Mouse (Mus musculus) heart, postnatal 10 days (tissue): ENCODE results near the gene Fars2. TPM values are rescaled to one million over a fixed set of nuclear protein-coding genes. Genes with fewer than 3 reads are reported as not detected.
"Not testable (repeated sequence)": the region's sequence is repeated elsewhere in the genome, so short reads cannot be mapped to it uniquely, and the experiment has no call there.

Experiments used
- DNase-seq, 2 experiments: peaks; one replicate each; pipeline ENCODE4 v3.0.0; 2021
- intact Hi-C: fragments of 180-260 bp; cut with DNase I; formaldehyde crosslinking; loops from one replicate; pipeline ENCODE4 v1.15.1; 2025
- total RNA-seq, 2 experiments: library from RNA; stranded (reverse); gene quantifications; 2 replicates each; pipeline ENCODE4 v1.2.3; 2021

Gene Fars2
- total RNA-seq, 2 experiments from 2014 or later = 69.7 to 73.3 TPM

GRCm38 (mm10) chr13:36139703-36140102 is 22.5 kb downstream of the Fars2 start:
- no peak for DNase-seq
- intact Hi-C loops = no loop called here

DNA sequence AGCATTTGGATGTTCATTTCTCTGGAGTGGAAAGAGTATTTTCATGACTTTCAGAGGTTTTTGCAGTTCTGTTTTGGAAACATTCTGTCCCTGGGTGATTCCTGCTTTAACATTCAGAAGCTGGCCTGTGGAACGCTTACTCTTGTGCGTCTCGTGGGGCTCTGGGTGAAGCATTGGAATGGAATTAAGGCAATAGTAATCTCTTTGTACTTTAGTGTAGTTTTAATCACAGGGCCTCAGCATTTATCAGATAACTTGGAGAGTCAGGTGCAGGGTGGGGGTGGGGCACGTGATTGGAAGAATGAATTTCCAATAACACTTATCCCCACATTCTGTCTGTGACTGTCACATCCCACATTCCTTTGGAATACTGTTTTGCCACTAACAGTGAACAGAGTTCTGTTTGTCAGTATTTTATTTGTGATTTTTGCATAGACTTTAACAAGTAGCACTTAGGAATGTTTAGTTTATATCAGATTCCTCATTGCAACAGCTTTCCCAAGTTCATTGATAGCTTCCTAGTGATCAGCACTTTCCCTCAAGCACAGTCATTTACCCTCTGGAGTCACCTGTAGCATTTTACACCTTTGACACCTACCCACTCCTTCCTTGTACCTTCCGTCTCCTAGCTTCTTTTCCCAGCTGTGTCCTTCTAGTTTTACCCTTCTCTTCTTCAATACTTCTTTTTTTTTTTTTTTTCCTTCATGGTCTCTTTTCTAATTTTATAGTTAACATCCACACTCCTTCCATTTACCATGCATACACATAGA is 23.2 kb downstream of the Fars2 start:
- intact Hi-C loops = no loop called here
- DNase-seq = no peak

GRCm38 (mm10) chr13:36145601-36146000 is 28.4 kb downstream of the Fars2 start:
- no peak for DNase-seq
- intact Hi-C loops = no loop called here

DNA sequence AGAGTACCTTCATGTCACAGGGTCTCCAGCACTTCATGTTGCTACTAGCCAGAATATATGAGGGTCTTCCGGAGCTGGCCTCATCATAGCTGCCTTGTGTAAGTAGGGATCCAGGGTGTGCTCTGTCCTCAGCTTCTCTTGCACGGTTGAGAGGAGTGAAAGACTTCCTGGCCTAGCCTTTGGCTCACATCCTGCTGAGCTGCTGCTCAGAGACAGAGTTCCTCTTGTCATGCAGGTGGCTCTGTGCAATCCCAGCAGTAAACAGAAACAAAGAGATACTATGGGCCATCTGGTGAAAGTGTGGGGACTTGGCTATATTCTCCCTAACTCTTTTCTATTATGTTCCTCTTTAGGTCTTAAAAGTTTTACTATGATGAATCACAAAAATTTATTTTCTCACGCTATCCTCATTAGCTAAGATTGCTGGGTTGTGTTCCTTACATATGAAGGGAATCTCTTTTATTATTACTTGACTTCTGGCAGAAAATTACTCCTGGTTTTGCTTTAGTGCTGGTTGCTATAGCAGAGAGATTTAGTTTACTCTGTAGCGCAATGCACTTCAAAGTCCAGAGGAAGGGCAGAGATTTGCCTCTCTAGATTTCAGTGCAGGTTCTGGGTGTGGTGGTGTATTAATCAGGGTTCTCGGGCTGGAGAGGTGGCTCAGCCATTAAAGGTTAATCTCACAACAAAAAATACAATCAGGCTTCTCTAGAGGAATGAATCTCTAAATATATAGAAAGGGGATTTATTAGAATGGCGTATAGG is 32.1 kb downstream of the Fars2 start:
- intact Hi-C loops = no loop called here
- no peak for DNase-seq

DNA sequence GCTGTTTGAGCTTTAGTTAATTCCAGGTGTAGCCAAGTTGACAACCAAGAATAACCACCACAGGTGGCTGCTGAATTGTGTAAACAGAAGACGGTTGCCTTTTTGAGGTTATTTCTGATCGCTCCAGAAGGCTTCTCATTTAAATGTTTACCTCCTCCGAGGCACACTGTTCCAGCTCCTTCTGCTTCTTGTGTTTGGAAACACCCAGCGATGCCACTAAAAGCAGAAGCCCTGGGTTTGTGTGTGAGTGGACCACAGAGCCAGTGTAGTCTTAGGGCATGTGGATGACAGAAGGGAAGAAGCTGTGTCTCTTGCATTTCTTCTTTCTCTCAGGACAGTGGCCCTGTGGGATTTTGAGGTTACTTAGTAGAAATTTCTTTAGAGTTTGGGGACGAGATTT is 33.1 kb downstream of the Fars2 start:
- intact Hi-C loops = no loop called here
- no peak for DNase-seq

DNA sequence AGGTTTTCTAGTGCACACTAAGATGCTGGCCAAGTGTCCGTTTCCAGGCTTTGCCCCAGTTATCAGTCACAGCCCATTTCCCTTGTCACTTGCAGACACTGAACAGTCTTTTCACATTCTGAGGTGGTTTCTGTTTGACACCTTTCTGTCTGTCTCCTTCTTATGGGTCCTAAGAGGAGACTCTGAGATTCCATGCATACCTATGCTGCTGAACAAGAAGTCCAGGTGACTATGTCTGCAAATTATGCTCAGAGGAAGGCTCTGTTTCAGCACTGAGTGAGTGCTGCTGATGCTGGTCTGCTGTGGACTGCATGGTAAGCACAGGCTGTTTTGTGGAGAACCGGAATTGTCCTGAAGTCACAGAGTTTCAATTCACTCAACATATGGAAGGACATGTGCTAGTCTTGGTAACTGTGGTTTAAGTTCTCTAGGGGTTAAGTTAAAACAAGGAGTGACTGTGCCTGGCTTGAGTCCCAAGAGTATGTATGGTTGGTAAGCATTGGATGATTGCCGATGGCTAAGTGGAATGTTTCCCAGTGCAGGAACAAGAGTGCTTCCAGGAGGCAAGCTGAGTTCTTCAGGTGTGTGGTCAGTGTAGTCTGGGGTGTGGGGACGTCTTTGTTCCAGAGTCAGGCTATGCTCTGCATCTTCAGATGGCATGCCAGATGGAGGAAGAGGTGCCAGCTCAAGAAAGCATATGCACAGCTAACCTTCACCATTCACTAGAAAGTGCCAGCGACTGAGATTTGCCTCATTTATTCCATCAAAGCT is 35.7 kb downstream of the Fars2 start:
- intact Hi-C loops = no loop called here
- no peak for DNase-seq

DNA sequence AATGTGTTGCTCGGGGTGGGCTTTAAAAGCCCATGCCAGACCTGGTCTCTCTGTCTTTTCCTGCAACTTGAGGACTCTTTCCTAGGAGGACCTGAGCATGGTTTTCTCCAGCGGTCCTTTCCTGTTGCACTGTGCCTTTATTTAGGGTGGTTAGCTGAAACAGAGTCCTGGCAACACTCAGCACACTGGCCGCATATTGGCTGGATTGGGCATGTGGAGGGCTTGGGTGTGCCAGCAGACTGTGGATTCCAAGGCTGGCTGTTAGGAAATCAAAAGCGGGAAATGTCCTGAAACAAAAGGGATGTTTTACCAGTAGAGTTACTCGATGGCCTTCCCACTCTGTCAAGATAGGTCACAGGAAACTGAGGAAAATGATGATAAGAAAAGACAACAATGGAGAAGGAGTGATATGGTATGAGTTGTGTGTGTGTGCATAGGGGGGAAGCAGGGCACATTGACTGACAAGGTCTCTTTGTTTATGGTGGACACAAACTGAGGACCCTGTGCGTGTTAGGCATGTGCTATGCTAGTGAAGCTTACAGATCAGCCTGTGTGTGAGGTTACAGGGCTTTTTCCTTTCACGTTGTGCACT is 39.2 kb downstream of the Fars2 start:
- intact Hi-C loops = no loop called here
- peak in 1 of 2 experiments; percentile 25 for DNase-seq

- intact Hi-C loops = no loop called here
These were observed 46.2 kb downstream of the Fars2 start for GRCm38 (mm10) chr13:36163411-36163810.

DNA sequence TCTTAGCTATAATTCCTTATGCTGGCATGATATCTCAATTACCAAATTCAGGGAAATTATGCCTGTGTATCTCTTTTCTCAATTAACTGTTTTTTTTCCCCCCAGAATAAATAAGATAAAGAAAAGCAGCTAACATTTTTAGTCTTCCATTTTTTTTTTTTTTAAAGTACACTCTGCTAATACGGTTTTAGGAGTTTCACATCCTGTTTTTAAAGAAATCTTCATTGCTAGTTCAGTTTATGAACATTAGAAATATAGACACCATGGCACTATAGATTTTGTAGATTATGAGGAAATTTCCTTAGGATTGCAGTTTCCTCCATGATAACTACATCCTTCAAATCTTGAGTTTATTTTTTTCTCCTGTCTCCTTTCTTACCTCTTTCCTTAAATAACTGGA is 46.7 kb downstream of the Fars2 start:
- intact Hi-C loops = no loop called here
- DNase-seq = no peak

More at GRCm38 (mm10) chr13:36163411-36163810, 46.2 kb downstream of the Fars2 start:
- DNase-seq = no peak

DNA sequence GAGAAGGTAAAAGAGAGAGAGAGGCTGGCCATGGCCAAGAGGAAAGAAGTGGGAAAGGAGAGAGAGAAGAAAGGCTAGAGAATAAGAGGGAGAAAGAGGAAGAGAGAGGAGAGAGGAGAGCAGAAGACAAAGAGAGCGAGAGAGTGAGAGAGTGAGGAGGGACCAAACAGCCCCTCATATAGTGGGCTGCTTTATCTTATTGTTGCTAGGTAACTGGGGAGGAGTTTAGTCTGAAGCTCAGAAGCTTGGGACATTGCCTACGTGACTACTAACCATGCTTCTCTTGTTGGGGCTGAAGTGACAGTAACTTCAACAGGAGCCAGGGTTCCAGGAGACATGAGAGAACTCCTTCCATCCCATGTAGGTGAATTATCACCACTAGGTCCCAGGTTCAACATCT is 55.8 kb downstream of the Fars2 start:
- intact Hi-C loops, DNase-seq: not testable (repeated sequence)

DNA sequence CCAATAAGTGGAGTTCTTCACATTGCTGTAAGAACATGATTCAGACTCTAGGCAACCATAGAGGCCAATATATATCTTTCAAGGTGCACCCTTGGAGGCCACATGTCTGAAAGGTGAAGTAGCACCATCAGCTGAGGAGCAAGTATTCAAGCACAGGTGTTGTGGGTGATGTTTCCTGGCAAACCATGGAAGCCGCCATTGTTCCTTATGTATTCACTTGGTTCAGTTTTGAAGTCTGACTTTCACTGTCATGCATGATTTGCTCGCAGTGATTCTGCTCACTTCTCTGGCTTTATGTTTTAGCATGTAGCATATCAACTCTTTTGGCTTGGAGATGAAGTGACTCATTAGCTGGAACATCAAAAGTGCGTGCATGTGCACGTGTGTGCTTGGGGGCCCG is 56.9 kb downstream of the Fars2 start:
- no peak for DNase-seq
- intact Hi-C loops = no loop called here

GRCm38 (mm10) chr13:36174772-36175171 is 57.6 kb downstream of the Fars2 start:
- intact Hi-C loops = no loop called here
- no peak for DNase-seq

DNA sequence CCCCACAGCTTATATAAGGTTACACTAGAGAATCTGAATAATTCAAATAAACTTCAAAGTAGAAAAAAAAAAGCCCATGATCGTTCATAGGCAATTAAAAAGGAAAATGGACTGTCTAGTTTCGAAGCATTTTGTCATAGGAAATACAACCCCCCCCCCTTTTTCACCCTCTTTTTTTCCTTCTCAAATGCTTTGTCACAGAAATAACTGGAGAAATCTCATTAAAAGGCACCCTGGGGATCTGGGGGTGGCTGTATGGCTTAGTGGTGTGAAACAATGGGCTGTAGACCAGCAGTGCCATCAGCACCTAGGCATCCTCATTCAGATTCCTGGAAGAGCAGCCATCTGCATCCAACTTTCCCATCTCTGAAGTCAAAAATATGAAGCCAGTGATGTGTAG is 64.0 kb downstream of the Fars2 start:
- DNase-seq = no peak
- intact Hi-C loops = no loop called here

GRCm38 (mm10) chr13:36190577-36190976 is 73.4 kb downstream of the Fars2 start:
- DNase-seq = peak; percentile 7 to 20
- intact Hi-C loops = no loop called here

GRCm38 (mm10) chr13:36193484-36194113 is 76.4 kb downstream of the Fars2 start:
- DNase-seq = no peak
- intact Hi-C loops = no loop called here

DNA sequence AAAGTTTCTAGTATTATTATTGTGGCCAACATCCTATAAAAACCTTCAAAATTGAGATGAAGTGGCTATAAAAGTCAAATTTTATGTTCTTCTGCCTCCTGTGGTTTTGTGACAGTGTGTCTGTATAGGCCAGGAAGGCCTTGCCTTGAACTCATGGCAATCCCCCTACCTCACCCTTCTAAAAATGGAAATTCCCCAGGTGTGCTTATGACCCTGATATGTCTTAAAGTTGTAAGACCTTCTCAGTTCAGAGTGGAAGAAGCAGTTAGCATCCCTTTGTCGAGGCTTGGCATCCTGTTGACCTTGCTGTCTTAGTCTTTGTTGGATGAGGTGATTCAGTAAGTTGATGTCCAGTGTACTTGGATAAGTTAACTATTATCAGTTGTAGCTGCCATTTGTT is 82.1 kb downstream of the Fars2 start:
- intact Hi-C loops = no loop called here
- DNase-seq = no peak

- intact Hi-C loops = no loop called here
- no peak for DNase-seq
These were observed 83.2 kb downstream of the Fars2 start for GRCm38 (mm10) chr13:36200453-36200852.

DNA sequence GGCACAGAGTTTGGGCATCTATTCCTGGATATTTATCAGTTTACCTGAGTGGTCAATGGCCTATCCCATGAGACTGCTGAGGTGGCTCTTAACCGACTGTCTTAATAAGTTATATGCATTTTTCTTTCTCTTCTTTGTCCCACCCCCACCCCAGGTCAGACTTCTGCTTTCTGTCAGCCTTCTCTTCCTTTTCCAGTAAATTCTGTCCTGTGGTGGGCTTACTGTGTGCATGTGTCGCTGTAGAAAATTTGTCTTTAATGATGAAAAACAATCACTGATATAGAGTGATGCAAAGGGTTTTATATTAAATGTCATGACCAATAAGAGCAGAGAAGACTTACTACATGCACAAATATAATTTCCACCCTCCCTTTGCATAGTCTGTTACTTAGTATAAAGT is 85.3 kb downstream of the Fars2 start:
- intact Hi-C loops = no loop called here
- no peak for DNase-seq

DNA sequence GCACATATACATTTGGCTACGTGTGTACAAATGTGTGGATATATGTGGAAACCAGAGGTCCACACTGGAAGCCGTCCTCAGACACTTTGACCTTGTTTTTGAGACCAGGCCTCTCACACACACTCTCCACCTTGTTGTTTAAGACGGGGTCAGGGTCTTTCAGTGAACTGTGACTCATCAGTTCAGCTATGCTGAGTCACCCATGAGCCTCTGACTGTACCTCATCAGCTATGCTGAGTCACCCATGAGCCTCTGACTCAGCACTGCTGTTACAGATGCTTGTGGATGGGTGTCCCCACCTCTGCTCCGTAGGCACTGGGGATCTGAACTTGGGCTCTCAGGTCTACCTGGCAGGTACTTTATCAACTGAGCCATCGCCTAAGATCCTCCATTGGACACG is 85.8 kb downstream of the Fars2 start:
- intact Hi-C loops = no loop called here

DNA sequence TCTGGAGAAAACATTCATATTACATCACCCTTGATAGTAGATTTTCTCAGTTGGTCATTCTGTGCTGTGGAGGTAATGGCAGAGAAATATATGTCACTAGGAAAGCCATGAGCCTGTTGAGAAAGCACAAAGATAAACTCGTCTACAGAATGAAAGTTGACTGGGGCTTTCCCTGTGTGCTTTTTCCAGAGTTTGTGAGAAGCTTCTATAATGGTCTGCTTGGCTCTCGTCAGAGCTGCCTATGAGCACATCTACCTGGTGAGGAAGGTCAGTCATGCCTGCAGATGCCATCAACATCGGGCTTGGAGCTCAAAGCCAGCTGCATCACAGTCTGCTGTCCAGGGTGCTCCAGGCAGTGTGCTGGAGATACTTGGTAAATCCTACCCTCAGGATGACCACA is 87.1 kb downstream of the Fars2 start:
- intact Hi-C loops = no loop called here
- DNase-seq = no peak

More for the DNA sequence above, 85.8 kb downstream of the Fars2 start:
- peak in 1 of 2 experiments; percentile 10 for DNase-seq

- intact Hi-C loops = no loop called here
These were observed 93.8 kb downstream of the Fars2 start for GRCm38 (mm10) chr13:36210965-36211364.

More at GRCm38 (mm10) chr13:36210965-36211364, 93.8 kb downstream of the Fars2 start:
- DNase-seq = no peak
